Mouse (Mus musculus) hindbrain, embryonic 14.5 days (tissue): Measurements from ENCODE around the gene Ccsap. TPM values are rescaled to one million over a fixed set of nuclear protein-coding genes. Genes with fewer than 3 reads are reported as not detected.
A peak's percentile ranks its signal among the peaks of the same experiment; 100 is the strongest.

ENCODE experiments used
- ATAC-seq: fragments of 200-750 bp; cut with Nextera tagmentation; 2 replicates; pipeline ENCODE4 v1.8.0; 2017; ENCODE audit warnings: moderate number of reproducible peaks, mild to moderate bottlenecking, moderate TSS enrichment, moderate library complexity; ENCODE audit not compliant: low FRiP score
- DNase-seq: peaks from one replicate; pipeline ENCODE4 v3.0.0-alpha.2; 2015; ENCODE audit warnings: low spot score
- H3K27ac ChIP-seq: fragments of 300-500 bp; sonication (generic); 2 replicates; pipeline ENCODE4 v1.5.1; 2014; ENCODE audit warnings: mild to moderate bottlenecking, moderate library complexity
- H3K27me3 ChIP-seq: fragments of 300-500 bp; sonication (generic); 2 replicates; pipeline ENCODE4 v1.6.1; 2014; ENCODE audit warnings: mild to moderate bottlenecking, low read length, mixed read lengths; ENCODE audit not compliant: control insufficient read depth, insufficient read depth
- H3K36me3 ChIP-seq: fragments of 300-500 bp; sonication (generic); replicated peaks from 2 replicates; pipeline ENCODE4 v1.6.1; 2014; ENCODE audit not compliant: control insufficient read depth, insufficient read depth
- H3K4me1 ChIP-seq: fragments of 300-500 bp; sonication (generic); replicated peaks from 2 replicates; pipeline ENCODE4 v1.6.1; 2014; ENCODE audit warnings: antibody characterized with exemption, low read length, mixed read lengths; ENCODE audit not compliant: control insufficient read depth, insufficient read depth
- H3K4me2 ChIP-seq: fragments of 300-500 bp; sonication (generic); replicated peaks from 2 replicates; pipeline ENCODE4 v1.6.1; 2014; ENCODE audit warnings: mild to moderate bottlenecking, moderate library complexity
- H3K4me3 ChIP-seq: fragments of 300-500 bp; sonication (generic); replicated peaks from 2 replicates; pipeline ENCODE4 v1.5.1; 2014; ENCODE audit warnings: mild to moderate bottlenecking, low read length
- H3K9ac ChIP-seq: fragments of 300-500 bp; sonication (generic); 2 replicates; pipeline ENCODE4 v1.6.1; 2014
- H3K9me3 ChIP-seq: fragments of 300-500 bp; sonication (generic); 2 replicates; pipeline ENCODE4 v1.6.1; 2016; ENCODE audit warnings: low read length; ENCODE audit not compliant: control insufficient read depth
- WGBS: fragments of 180-500 bp; shearing (Covaris S2); extraction: QIAGEN DNeasy Blood & Tissue Kit; methylation state at CpG from one replicate; pipeline ENCODE4 v1.1.7; 2014; 5-methylcytosine and 5-hydroxymethylcytosine counted together
- polyA plus RNA-seq: library from polyadenylated mRNA; unstranded; fragments of >200 nt; fragmentation: Nextera tagmentation; extraction: Ambion mirVana; gene quantifications from 2 replicates; pipeline ENCODE4 v1.2.1, GENCODE M21; 2014

Ccsap gene
- polyA plus RNA-seq, 1 experiment from 2014 or later: 5.0 TPM

DNA sequence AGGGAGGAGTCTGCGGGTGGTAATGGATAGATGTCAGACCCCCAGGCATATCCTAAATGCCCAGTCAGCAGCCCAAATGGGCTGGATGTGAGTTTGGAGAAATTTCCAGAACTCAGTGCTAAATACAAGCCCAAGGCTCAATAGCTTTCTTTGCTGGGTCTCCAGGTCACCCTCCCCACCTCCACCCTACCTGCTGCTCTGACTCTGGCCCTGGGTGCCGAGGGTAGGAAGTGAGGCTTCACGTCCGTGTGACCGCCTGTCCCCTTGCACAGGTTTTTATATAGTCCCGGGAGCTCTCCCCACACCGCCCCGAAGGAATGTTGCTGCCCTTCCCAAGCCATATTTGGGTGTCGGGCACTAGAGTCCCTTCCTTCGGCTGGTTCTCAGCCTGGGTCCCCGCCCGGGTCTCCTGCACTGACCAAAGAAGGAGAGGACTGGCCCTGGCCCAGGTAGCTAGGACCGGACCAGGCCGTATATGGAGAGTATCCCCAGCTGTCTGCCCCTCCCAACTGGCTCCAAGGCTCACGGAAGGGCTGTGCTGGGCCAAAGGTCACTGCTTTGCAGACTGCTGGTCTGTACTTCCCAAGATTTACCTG is 34.6 kb upstream of the Ccsap start, which contains the start of gene Acta1:
TSS of gene Acta1 (minus strand) at position 250 of the 596 bp plus-strand sequence.
- 27% methylated on average over 15 of the region's 15 CpGs for WGBS
- Histone ChIP-seq H3K4me2 (no peak within 1 kb of the TSS), H3K9ac (no peak within 1 kb of the TSS), H3K27ac (no peak within 1 kb of the TSS), H3K36me3 (no peaks in the 10 kb centered on the region; the same call in 1 of the 2 replicates), H3K4me3 (no peak within 1 kb of the TSS), H3K4me1 (peaks cover 15% of the 10 kb centered on the region), H3K27me3 (peaks cover 53% of the 10 kb centered on the region), H3K9me3 (no peaks in the 10 kb centered on the region)
- no peak for ATAC-seq
- DNase-seq: no peak

DNA sequence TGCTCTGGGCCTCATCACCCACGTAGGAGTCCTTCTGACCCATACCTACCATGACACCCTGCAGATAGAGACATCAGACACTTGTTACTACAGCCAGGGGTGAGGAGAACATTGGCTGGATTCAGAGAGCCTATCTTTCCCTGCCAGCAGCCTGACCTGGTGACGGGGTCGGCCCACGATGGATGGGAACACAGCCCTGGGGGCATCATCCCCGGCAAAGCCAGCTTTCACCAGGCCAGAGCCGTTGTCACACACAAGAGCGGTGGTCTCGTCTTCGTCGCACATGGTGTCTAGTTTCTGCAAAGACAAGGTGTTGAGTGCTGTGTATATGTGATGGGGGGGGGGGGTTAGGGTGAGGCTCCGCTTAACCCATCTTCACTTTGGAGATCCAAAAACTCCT is 33.4 kb upstream of the Ccsap start:
- 83% methylated on average over 11 of the region's 11 CpGs for WGBS
- peaks cover 61% of the 10 kb centered on the region for H3K27me3 ChIP-seq

GRCm38 (mm10) chr8:123892586-123893155 is 32.7 kb upstream of the Ccsap start:
- peak overlapping the region; percentile 80 for H3K4me2 ChIP-seq
- 11% methylated on average over 30 of the region's 30 CpGs for WGBS
- ATAC-seq (0 out of 2 replicates have a peak, but pooled peaks have one; percentile 26), DNase-seq (peak; percentile 24)
- H3K4me1 ChIP-seq: peaks cover 15% of the 10 kb centered on the region
- peak overlapping the region; percentile 84 for H3K27ac ChIP-seq
- H3K4me3 ChIP-seq: peak overlapping the region; percentile 45
- peaks cover 61% of the 10 kb centered on the region for H3K27me3 ChIP-seq
- H3K9me3 ChIP-seq: no peaks in the 10 kb centered on the region
- H3K36me3 ChIP-seq: no peaks in the 10 kb centered on the region
- peak overlapping the region; percentile 74 for H3K9ac ChIP-seq

More for the DNA sequence above, 33.4 kb upstream of the Ccsap start:
- H3K4me3 ChIP-seq: no peak overlapping the region
- H3K9ac ChIP-seq: no peak overlapping the region
- no peak overlapping the region for H3K27ac ChIP-seq
- H3K36me3 ChIP-seq: no peaks in the 10 kb centered on the region
- H3K9me3 ChIP-seq: no peaks in the 10 kb centered on the region
- peak overlapping the region; percentile 80; the same call in 1 of the 2 replicates for H3K4me2 ChIP-seq
- ATAC-seq (no peak), DNase-seq (no peak)
- H3K4me1 ChIP-seq: peaks cover 15% of the 10 kb centered on the region

GRCm38 (mm10) chr8:123891883-123892585 is 32.0 kb upstream of the Ccsap start:
- Histone ChIP-seq H3K9ac (peak overlapping the region; percentile 74), H3K27ac (peak overlapping the region; percentile 84), H3K27me3 (peaks cover 61% of the 10 kb centered on the region), H3K4me3 (peak overlapping the region; percentile 45), H3K4me1 (peaks cover 15% of the 10 kb centered on the region), H3K36me3 (no peaks in the 10 kb centered on the region), H3K4me2 (peak overlapping the region; percentile 80), H3K9me3 (no peaks in the 10 kb centered on the region)
- 1% methylated on average over 49 of the region's 49 CpGs for WGBS
- peak; percentile 73 for DNase-seq
- ATAC-seq: peak; percentile 86

DNA sequence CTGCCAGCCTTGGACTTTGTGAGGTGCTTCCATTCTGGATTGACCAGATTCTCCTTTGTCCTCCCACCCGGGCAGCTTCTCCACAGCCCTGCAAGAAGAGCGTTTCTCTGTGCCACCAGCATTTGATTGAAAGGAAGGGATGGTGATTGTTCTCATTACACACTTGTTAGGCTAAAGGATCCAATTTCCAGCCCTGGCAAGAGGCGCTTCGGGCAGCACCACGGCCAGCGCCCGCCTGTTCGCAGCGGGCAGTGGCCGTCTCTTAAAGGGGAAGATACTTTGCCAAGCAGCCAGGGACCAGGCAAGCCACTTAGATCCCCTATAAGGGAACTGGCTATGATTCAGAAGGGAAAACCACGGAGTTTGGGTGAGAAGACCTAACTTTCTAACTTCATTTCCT is 31.3 kb upstream of the Ccsap start:
- Histone ChIP-seq H3K27ac (peak overlapping the region; percentile 84), H3K36me3 (no peaks in the 10 kb centered on the region), H3K9ac (peak overlapping the region; percentile 74), H3K4me1 (peaks cover 15% of the 10 kb centered on the region), H3K9me3 (no peaks in the 10 kb centered on the region), H3K4me3 (peak overlapping the region; percentile 45), H3K27me3 (peaks cover 59% of the 10 kb centered on the region), H3K4me2 (peak overlapping the region; percentile 80)
- ATAC-seq (no peak), DNase-seq (peak; percentile 68)
- WGBS: 0% methylated on average over 11 of the region's 11 CpGs

DNA sequence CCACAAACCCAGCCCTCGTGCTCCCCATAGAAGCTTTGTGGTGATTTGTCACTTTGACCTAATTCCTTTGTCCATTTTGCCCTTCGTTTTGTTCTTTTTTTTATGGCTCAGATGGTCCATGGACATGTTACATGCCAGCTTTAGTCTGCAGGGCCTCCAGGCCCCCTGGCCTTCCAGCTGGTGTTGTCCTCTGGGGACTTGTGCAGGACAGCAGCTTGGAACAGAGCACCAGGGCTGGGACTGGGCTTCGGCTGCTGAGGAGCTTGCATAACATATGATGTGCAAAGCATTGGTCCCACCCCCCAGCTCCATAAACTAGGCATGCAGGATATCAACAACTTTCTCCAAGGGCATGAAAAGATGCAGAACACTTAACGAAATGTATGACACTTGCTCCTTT is 29.8 kb upstream of the Ccsap start:
- H3K9me3 ChIP-seq: no peaks in the 10 kb centered on the region
- peaks cover 44% of the 10 kb centered on the region for H3K27me3 ChIP-seq
- H3K4me1 ChIP-seq: peaks cover 21% of the 10 kb centered on the region
- DNase-seq (no peak), ATAC-seq (no peak)
- WGBS: 52% methylated on average over 4 of the region's 4 CpGs
- no peak overlapping the region for H3K4me2 ChIP-seq
- H3K27ac ChIP-seq: no peak overlapping the region
- H3K4me3 ChIP-seq: no peak overlapping the region
- no peaks in the 10 kb centered on the region for H3K36me3 ChIP-seq
- H3K9ac ChIP-seq: no peak overlapping the region

DNA sequence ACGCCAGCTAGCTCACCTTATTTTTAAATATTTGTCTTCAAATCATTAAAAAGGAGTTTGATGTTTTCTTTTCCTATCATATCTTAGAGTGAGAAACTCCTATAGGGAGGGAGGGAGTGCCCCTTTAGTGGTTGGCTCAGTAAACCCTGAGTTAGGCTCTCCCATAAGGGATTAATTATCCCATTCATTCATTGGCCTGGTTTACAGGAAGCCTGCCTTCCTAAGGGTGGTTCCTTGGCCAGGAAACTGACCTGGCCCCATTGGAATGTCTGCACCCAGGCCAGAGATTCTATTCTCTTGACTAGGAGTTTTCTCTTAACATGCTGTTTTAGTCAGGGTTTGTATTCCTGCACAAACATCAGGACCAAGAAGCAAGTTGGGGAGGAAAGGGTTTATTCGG is 27.9 kb upstream of the Ccsap start:
- H3K27me3 ChIP-seq: peaks cover 26% of the 10 kb centered on the region
- H3K4me1 ChIP-seq: peaks cover 29% of the 10 kb centered on the region
- DNase-seq: no peak
- no peak overlapping the region for H3K4me3 ChIP-seq
- no peak overlapping the region for H3K9ac ChIP-seq
- ATAC-seq: no peak
- no peak overlapping the region for H3K27ac ChIP-seq
- H3K9me3 ChIP-seq: no peaks in the 10 kb centered on the region
- H3K4me2 ChIP-seq: no peak overlapping the region
- 91% methylated on average over 2 of the region's 2 CpGs for WGBS
- no peaks in the 10 kb centered on the region for H3K36me3 ChIP-seq

DNA sequence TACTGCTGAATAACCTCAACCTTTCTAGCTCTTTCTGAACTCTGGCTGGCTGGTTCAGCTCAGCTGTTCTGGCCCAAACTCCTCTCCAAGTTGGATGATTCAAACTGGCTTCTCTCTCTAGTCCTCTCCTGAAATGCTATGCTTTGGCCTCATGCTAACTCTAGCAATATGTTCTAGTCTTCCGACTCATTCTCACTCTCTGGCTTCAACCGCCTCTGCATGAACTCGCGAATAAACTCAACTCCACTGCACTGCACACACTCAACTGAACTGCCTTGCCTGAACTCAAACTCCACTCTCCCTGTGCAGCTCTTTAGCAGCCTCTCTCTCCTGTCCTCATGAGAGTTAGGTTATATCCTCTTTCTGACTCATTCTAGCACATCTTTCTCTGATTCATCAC is 27.2 kb upstream of the Ccsap start:
- Histone ChIP-seq H3K9me3 (no peaks in the 10 kb centered on the region), H3K27me3 (peaks cover 20% of the 10 kb centered on the region), H3K4me1 (peaks cover 21% of the 10 kb centered on the region), H3K9ac (no peak overlapping the region), H3K27ac (no peak overlapping the region), H3K4me2 (no peak overlapping the region), H3K36me3 (no peaks in the 10 kb centered on the region), H3K4me3 (no peak overlapping the region)
- DNase-seq: no peak
- WGBS: 92% methylated on average over 4 of the region's 4 CpGs
- ATAC-seq: no peak
